Mouse (Mus musculus) 3T3-L1 (cell line): ENCODE measurements around the gene Ezr.
"Not testable (repeated sequence)": the region's sequence is repeated elsewhere in the genome, so short reads cannot be mapped to it uniquely, and the experiment has no call there.

Experiments
- DNase-seq: peaks from one replicate; pipeline ENCODE4 v3.0.0-alpha.2; 2015; ENCODE audit warnings: low read depth, low spot score

The Ezr gene

GRCm38 (mm10) chr17:6708194-6708593 is 74.4 kb downstream of the Ezr start:
- DNase-seq = not testable (repeated sequence)

GRCm38 (mm10) chr17:6707422-6707821 is 75.2 kb downstream of the Ezr start:
- DNase-seq = not testable (repeated sequence)

DNA sequence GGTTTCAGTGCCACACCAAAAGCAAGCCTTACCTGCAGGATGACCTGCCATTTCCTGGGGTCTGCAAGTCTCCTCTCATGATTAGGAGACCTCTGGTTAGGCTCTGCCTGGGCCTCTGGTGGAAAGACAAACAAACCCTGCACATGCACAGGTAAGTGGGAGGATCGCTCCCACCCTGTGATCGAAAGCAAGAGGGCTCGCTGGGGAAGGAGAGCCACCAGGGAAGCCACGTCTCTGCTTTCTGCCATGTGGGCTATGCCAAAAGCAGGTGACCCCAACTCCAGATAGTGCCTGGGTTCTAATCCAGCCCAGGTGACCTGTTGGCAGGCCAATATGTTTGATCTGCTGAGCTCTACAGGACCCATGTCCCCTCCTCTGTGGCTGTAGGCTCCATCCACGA is 76.1 kb downstream of the Ezr start:
- DNase-seq = not testable (repeated sequence)

- not testable (repeated sequence) for DNase-seq
These were observed 79.0 kb downstream of the Ezr start for GRCm38 (mm10) chr17:6703381-6704270.

DNA sequence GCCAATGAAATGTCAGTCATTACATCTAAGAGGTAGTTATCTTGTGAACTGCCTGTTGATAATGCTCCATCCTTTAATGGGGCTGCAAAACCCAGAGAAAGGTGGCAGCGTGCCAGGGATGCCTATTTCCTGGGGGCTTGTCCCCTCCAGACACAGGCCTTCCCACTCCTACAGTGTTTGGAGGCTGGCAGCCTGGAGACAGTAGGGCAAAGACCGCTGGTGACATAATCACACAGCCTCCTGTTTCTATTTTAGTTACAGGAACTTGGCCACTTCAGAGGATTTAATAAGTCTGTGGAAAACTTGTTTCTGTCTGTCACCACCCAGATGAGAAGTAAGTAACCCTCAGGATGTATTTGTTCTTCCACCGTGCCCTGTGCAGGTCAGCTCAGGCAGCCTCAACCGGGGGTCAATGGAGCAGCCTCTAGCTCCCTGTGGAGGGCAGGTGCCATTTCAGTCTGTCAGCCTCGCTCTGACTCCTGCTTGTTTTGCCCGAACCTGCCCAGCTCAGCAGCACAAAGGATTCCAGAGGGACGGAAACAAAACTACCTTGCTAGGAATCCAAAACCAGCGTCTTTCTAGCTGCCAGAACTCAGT is 79.9 kb downstream of the Ezr start:
- DNase-seq = not testable (repeated sequence)

DNA sequence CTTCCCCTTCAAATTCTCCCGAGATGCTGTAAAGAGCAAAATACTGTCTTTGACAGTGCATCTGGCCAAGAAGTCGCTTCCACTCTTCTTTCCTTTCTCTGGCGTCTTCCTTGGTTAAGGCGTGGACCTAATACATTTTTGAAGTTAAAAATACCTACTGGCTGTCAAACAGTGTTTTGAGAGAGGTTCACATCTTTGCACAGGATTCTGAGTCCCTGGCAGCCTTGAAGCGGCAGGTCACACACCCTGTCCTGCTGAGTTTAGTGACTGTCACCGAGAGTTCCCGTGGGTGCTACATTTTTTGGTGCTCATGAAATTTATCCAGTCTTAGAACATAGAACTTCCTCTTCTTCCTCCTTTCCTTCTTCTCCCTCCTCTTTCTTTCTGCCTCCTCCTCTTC is 82.5 kb downstream of the Ezr start:
- DNase-seq = not testable (repeated sequence)

DNA sequence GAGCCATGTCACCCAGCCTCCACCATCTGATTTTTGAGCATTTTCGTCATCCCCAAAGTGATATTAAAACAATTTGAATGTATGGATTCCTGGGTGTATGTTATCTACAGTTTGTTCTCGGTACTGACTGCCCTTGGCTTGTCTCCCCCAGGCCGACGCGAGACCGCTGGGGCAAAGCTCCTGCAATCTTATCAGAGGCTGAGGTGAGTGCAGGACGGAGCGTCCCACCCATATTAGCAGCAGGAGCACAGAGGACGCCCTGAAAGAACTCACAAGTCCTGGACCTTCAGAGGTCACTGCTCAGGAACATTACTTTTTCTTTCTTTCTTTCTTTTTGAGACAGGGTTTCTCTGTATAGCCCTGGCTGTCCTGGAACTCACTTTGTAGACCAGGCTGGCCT is 83.1 kb downstream of the Ezr start:
- DNase-seq = not testable (repeated sequence)

DNA sequence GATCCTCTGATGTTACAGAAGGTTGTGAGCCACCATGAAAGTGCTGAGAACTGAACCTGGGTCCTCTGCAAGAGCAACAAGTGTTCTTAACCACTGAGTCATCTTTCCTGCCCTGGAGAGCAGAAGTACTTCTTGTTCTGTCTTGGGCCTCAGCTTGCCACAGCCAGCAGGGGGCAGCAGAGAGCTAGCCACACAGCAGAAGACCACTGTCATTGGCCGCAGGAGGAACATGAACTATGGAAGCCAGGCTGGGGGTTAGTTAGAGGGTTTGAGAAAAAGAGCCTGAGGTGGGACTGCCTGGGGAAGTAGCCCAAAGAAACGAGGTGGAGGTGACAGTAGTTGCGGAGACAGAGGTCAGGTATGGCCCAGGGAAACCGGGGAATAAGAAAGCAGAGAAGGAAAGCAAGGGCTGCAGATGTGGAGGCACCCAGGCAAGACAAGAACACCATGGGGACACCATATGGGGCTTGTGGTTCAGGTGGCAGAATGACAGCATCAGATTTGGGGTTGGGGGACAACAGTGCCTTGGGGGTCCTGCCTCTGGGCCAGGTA is 85.3 kb downstream of the Ezr start:
- DNase-seq = peak; percentile 70

DNA sequence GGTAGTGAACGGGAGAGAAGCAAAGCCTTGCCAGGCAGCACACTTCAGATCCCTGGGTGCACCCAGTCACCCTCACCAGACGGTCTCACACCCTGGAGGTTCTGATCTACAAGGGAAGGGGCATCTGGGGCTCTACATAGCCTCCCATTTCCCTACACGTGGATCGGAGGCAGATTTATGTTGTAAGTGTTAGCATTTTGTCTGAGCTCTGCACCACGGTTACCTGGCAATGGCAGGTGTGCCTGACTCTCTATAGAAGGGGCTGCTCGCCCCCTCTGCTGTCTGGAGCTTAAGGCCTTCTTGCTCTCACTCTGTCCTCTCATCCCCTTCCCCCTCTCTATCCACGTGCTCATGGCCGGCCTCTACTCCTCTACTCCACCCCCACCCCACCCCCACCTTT is 86.1 kb downstream of the Ezr start:
- not testable (repeated sequence) for DNase-seq

DNA sequence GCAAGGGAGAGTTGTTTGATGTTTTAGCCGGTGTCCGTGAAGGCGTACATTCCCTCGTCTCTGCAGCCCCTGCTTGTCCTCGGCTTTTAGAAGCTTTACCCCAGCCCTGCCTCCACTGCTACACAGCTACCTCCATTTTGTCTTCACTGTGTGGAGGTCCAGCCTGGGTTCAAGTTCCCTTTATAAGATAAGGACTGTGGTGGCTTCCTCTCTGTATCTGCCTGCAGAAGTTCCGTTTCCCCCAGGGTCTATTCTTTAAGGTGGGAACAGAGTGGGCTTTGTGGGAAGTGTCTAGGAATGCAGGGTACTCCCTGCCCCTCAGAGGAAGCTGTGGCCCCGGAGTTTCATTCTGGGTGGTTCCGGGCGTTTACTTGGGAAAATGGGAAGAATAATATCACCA is 86.9 kb downstream of the Ezr start:
- not testable (repeated sequence) for DNase-seq

DNA sequence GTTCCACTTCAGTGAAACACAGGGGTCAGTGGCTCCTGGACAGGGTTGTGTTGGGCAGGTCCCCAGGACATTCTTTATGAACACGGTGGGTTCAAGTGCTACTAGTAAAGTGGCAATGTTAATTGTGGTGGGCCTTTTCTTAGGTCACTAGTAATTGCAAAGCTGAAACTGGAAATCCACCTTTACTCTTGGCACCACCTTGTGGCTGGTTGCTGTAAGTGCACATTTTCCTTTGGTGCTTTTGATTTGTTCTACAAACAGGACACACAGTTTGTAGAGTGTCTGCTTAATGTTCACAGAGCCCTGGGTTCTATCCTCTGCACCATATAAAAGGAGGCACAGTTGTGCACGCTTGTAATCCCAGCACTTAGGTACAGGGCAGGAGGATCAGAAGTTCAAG is 91.0 kb downstream of the Ezr start:
- peak; percentile 68 for DNase-seq

- not testable (repeated sequence) for DNase-seq
These were observed 93.2 kb downstream of the Ezr start for GRCm38 (mm10) chr17:6689344-6689743.
